Mouse (Mus musculus) forebrain, embryonic 11.5 days (tissue): Measurements from ENCODE around the gene Nek8. TPM values are rescaled to one million over a fixed set of nuclear protein-coding genes. Genes with fewer than 3 reads are reported as not detected.
"Not testable (repeated sequence)": the region's sequence is repeated elsewhere in the genome, so short reads cannot be mapped to it uniquely, and the experiment has no call there.

Experiments used
- ATAC-seq: fragments of 200-750 bp; cut with Nextera tagmentation; replicated peaks from 2 replicates; pipeline ENCODE4 v1.8.0; 2017; ENCODE audit warnings: moderate TSS enrichment; ENCODE audit not compliant: low FRiP score
- DNase-seq: peaks from one replicate; pipeline ENCODE4 v3.0.0-alpha.2; 2017; ENCODE audit warnings: low spot score
- H3K27ac ChIP-seq: fragments of 300-500 bp; sonication (generic); 2 replicates; pipeline ENCODE4 v1.5.1; 2014; ENCODE audit warnings: low read depth, low read length
- H3K27me3 ChIP-seq: fragments of 300-500 bp; sonication (generic); 2 replicates; pipeline ENCODE4 v1.6.1; 2014; ENCODE audit warnings: mild to moderate bottlenecking, low read length, mixed read lengths; ENCODE audit not compliant: control insufficient read depth, insufficient read depth
- H3K36me3 ChIP-seq: fragments of 300-500 bp; sonication (generic); 2 replicates; pipeline ENCODE4 v1.6.1; 2014; ENCODE audit warnings: mild to moderate bottlenecking, low read length, moderate library complexity, mixed read lengths; ENCODE audit not compliant: control insufficient read depth, insufficient read depth
- H3K4me1 ChIP-seq: fragments of 300-500 bp; sonication (generic); replicated peaks from 2 replicates; pipeline ENCODE4 v1.6.1; 2014; ENCODE audit warnings: low read length, mixed read lengths; ENCODE audit not compliant: control insufficient read depth, insufficient read depth
- H3K4me2 ChIP-seq: fragments of 300-500 bp; sonication (generic); 2 replicates; pipeline ENCODE4 v1.6.1; 2014; ENCODE audit warnings: low read depth, mild to moderate bottlenecking, low read length, moderate library complexity, mixed read lengths; ENCODE audit not compliant: severe bottlenecking
- H3K4me3 ChIP-seq: fragments of 300-500 bp; sonication (generic); 2 replicates; pipeline ENCODE4 v1.5.1; 2014; ENCODE audit warnings: low read depth, low read length
- H3K9ac ChIP-seq: fragments of 300-500 bp; sonication (generic); 2 replicates; pipeline ENCODE4 v1.6.1; 2014; ENCODE audit warnings: low read length
- H3K9me3 ChIP-seq: fragments of 300-500 bp; sonication (generic); 2 replicates; pipeline ENCODE4 v1.6.1; 2016; ENCODE audit warnings: low read length, mixed read lengths; ENCODE audit not compliant: control insufficient read depth
- WGBS: fragments of 180-500 bp; shearing (Covaris S2); extraction: QIAGEN DNeasy Blood & Tissue Kit; methylation state at CpG from one replicate; pipeline ENCODE4 v1.1.7; 2014; 5-methylcytosine and 5-hydroxymethylcytosine counted together
- polyA plus RNA-seq: library from polyadenylated mRNA; unstranded; fragments of >200 nt; fragmentation: Nextera tagmentation; extraction: Ambion mirVana; gene quantifications from 2 replicates; pipeline ENCODE4 v1.2.1, GENCODE M21; 2014

Gene Nek8
- polyA plus RNA-seq, 1 experiment from 2014 or later: 9.6 TPM

DNA sequence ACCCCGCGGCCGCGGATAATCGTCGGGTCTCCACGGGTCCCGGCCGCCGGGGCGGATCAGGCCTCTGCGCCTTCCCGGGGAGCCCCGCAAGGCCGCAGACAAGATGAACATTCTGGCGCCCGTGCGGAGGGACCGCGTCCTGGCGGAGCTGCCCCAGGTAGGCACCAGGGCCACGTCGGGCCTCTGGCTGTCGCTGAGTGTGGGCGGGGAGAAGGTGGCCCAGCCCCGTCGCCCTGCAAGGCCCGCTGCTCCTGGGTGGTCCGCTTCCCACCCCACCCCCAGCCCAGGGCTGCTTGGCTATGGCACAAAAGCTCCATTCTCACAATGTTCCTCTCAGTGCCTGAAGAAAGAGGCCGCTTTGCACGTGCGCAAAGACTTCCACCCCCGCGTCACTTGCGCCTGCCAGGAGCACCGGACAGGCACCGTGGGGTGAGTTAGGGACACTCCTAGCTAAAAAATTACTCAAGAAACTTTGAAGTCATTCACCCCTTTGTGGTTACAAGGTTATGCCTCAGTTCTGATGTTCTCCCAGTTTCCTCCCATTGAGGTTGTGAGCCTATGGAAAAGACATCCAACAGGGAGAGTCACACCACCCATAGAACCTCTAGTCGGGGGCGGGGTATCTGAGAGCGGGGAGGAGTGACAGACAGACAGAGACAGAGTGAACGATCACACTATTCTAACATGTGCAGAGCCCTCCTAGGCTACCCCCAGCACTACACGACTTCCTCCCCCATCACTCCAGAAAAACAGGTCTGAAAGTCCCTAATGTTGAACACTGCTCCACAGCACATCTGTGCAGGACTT is 13.0 kb upstream of the Nek8 start:
- WGBS: under 1% methylated on average over 37 of the region's 42 CpGs
- H3K27me3 ChIP-seq: no peaks in the 10 kb centered on the region
- peak overlapping the region; percentile 70 for H3K4me3 ChIP-seq
- peaks cover 5% of the 10 kb centered on the region for H3K36me3 ChIP-seq
- ATAC-seq (peak; percentile 93), DNase-seq (peak; percentile 97)
- peaks cover 13% of the 10 kb centered on the region; the same call in 1 of the 2 replicates for H3K4me1 ChIP-seq
- H3K4me2 ChIP-seq: peak overlapping the region; percentile 66
- no peaks in the 10 kb centered on the region for H3K9me3 ChIP-seq
- H3K27ac ChIP-seq: peak overlapping the region; percentile 96
- H3K9ac ChIP-seq: peak overlapping the region; percentile 81

DNA sequence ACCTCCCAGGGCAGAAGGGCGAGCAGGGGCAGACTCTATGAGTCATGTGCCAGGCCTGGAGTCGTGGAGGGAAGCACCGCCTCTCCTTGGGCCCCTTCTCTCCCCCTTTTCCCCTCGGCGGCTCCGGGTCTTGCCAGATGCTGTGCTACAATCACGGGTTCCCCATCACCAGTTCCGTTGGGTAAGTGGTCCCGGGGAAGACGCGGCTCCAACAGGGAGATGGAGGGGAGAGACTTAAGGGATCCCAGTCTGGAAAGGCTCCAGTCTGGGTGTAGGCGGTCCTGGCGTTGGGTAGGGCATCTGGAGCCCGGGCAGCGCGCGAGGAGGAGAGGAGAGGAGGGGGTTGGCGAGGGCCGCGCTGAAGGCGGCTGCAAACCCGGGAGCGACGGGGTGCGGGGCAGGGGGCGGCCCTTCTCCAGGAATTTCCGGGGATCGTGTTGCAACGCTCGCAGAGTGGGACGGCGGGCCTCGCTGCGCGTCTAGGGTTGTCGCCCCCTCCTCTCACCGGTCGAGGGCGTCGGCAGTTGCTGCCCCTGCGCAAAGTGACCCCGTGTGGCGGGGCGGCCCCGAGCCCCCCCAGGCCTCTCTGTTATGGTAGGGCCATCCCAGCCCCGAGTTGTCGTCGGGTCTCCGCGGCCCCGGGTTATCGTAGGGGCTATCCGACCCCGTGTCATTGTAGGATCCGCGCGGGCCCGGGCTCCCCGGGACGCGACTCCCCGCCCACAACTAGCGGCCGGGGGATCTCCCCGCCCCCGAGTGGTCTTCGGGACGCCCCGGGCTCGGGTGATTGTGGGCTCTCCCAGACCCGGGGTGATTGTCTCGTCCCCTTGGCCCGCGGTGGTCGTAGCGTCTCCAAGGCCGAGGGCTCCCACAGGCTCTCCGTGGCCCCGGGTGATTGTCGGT is 12.1 kb upstream of the Nek8 start, which contains the start of gene Rab34:
TSS of gene Rab34 (plus strand) at position 100 of the 903 bp plus-strand sequence.
- H3K27ac ChIP-seq: peak within 1 kb of the TSS; percentile 96
- peak within 1 kb of the TSS; percentile 81 for H3K9ac ChIP-seq
- H3K4me2 ChIP-seq: peak within 1 kb of the TSS; percentile 66
- peak; percentile 92 for DNase-seq
- peaks cover 13% of the 10 kb centered on the region; the same call in 1 of the 2 replicates for H3K4me1 ChIP-seq
- peak; percentile 73 for ATAC-seq
- peak within 1 kb of the TSS; percentile 70 for H3K4me3 ChIP-seq
- H3K27me3 ChIP-seq: no peaks in the 10 kb centered on the region
- under 1% methylated on average over 70 of the region's 80 CpGs for WGBS
- no peaks in the 10 kb centered on the region for H3K9me3 ChIP-seq
- peaks cover 5% of the 10 kb centered on the region for H3K36me3 ChIP-seq

DNA sequence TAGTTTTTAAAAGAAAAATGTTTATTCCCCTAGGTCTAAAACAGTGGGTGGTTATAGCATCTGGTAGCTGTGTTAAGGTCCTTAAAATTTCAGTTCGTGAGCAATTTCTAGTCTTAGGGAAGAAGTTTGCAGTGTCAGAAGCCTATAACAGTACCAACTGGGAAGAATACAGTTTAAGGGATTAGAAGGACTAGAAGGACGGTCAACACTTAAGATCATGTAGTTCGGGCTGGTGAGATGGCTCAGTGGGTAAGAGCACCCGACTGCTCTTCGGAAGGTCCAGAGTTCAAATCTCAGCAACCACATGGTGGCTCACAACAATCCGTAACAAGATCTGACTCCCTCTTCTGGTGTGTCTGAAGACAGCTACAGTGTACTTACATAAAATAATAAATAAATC is 8.2 kb upstream of the Nek8 start:
- peaks cover 15% of the 10 kb centered on the region for H3K4me1 ChIP-seq
- not testable (repeated sequence) for ATAC-seq
- WGBS: 92% methylated on average over 6 of the region's 6 CpGs

DNA sequence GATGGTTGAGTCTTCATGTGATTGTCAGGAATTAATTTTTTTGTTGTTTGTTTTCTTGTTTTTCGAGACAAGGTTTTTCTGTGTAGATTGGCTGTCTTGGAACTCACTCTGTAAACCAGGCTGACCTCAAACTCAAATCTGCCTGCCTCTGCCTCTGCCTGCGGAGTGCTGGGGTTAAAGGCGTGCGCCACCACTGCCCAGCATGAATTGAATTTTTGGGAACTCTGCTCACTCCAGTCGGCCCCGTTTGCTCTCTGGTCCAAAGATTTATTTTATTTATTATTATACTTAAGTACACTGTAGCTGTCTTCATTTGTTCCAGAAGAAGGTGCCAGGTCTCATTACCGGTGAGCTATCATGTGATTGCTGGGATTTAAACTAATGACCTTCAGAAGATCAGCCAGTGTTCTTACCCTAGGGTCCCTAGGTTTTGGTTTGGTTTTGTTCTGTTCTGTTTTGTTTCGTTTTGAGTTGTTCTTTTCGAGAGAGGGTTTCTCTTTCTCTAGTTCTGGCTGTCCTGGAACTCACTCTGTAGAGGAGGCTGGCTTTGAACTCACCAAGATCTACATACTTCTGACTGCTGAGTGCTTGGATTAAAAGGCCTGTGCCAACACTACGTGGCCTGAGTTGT is 7.5 kb upstream of the Nek8 start:
- peak; percentile 15; the same call in 1 of the 2 replicates for ATAC-seq
- Histone ChIP-seq H3K4me1 (peaks cover 18% of the 10 kb centered on the region), H3K4me2 (peak overlapping the region; percentile 39)

More for the DNA sequence above, 8.2 kb upstream of the Nek8 start:
- not testable (repeated sequence) for H3K27ac ChIP-seq, H3K36me3 ChIP-seq, H3K9ac ChIP-seq, H3K4me2 ChIP-seq, H3K9me3 ChIP-seq, DNase-seq, H3K27me3 ChIP-seq, H3K4me3 ChIP-seq

DNA sequence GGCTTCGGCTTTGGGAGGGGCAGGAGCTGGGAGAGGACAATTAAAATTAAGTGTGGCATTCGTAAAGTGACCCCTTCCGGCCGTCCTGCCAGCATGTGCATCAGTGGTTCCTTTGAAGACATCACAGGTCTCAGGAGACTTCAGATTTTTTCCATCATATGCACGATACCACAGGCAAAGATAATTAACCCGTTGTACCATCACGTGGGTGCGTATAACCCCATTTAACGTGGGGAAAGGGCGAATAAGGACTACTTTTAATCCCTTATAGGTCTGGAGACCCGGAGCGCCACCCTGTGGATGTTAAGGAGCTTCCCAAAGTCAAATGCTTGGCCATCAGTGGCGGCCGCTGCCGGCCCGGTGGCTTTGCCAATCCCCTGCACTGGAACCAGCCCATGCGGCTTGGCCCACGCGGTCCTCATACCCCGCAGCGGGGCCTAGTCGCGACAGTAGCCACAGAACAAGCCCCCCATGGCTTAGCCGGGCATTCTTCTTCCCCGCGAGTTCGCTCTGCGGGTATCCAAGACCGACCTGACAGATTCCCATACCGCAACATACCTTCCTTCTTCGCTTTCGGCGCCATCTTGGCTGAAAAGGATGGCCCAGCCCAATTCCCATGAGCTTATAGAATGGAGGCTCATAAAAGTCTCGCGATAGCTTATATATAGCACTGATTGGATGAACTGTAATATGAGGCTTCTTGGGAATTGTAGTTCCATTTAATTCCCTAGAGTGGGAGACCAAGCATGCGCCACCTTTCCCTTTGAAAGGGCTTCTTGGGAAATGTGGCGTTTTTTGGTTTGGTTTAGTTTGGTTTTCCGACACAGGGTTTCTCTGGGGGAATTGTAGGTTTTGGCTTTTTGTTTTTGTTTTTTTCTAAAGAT is 6.7 kb upstream of the Nek8 start, which contains the start of gene Rpl23a:
TSS of gene Rpl23a (minus strand) at position 624 of the 884 bp plus-strand sequence.
- DNase-seq (peak; percentile 88), ATAC-seq (peak; percentile 91)
- Histone ChIP-seq H3K4me1 (peaks cover 21% of the 10 kb centered on the region), H3K9ac (peak within 1 kb of the TSS; percentile 96), H3K4me2 (peak within 1 kb of the TSS; percentile 70), H3K27ac (peak within 1 kb of the TSS; percentile 85), H3K27me3 (no peaks in the 10 kb centered on the region), H3K9me3 (no peaks in the 10 kb centered on the region), H3K36me3 (peaks cover 4% of the 10 kb centered on the region), H3K4me3 (peak within 1 kb of the TSS; percentile 92)
- WGBS: under 1% methylated on average over 38 of the region's 38 CpGs

More for the DNA sequence above, 7.5 kb upstream of the Nek8 start:
- Histone ChIP-seq H3K9ac (peak overlapping the region; percentile 32; the same call in 1 of the 2 replicates), H3K4me3 (peak overlapping the region; percentile 92; the same call in 1 of the 2 replicates), H3K27me3 (no peaks in the 10 kb centered on the region), H3K9me3 (no peaks in the 10 kb centered on the region), H3K27ac (no peak overlapping the region), H3K36me3 (peaks cover 4% of the 10 kb centered on the region)
- WGBS: 56% methylated on average over 10 of the region's 10 CpGs
- DNase-seq: no peak

DNA sequence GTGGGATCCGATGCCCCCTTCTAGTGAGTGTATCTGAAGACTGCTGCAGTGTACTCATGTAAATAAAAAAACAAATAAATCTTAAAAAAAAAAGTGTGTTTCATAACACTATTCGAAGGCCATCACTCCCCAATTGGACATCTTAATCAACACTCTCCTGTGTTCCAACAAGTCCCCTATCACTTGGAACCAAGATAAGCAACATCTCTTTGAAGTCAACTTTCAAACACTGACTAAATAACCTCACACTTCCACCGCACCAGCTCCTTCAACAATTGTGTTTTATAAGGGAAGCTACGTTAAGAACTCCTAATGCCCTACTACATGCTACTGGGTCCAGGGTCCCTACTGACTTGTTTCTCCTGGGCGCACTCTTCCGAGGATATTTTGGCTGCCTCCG is 6.0 kb upstream of the Nek8 start:
- Histone ChIP-seq H3K36me3 (peaks cover 4% of the 10 kb centered on the region), H3K4me3 (peak overlapping the region; percentile 92), H3K4me2 (peak overlapping the region; percentile 70), H3K27ac (no peak overlapping the region), H3K4me1 (peaks cover 21% of the 10 kb centered on the region), H3K27me3 (no peaks in the 10 kb centered on the region), H3K9ac (peak overlapping the region; percentile 96), H3K9me3 (no peaks in the 10 kb centered on the region)
- 12% methylated on average over 7 of the region's 7 CpGs for WGBS
- no peak for DNase-seq
- no peak for ATAC-seq

DNA sequence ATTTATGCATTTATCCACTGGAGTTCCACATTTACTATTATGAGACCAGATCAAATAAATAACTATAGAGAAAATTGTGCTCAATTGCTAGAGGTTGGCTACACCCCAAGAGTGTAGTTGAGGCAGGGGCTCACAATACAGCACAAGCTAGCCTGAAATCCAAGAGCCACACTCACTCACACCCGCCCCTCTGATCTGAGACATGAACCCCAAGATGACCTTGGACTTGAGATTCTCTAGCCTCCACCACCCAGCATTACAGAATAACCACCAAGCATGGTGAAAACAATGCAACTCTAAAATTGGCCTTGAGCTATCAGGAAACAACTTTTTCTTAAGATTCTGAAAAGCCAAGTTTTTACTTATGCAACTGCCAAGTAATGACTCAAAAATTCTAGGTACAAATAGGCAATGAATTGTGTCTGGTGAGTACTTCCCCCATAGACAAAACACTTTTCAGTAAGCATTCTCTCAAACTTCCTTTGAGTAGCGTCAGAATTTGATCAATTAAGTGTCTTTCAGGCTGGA is 5.4 kb upstream of the Nek8 start:
- Histone ChIP-seq H3K27ac (no peak overlapping the region), H3K9ac (peak overlapping the region; percentile 96), H3K4me2 (peak overlapping the region; percentile 70), H3K4me3 (peak overlapping the region; percentile 92), H3K9me3 (no peaks in the 10 kb centered on the region), H3K36me3 (peaks cover 4% of the 10 kb centered on the region), H3K27me3 (no peaks in the 10 kb centered on the region), H3K4me1 (peaks cover 26% of the 10 kb centered on the region)
- 50% methylated on average over 2 of the region's 2 CpGs for WGBS
- ATAC-seq: no peak
- DNase-seq: no peak
